Mouse (Mus musculus) left cerebral cortex, postnatal 4 days (tissue): ENCODE data around the gene Nubp2. TPM values are rescaled to one million over a fixed set of nuclear protein-coding genes. Genes with fewer than 3 reads are reported as not detected.

Experiments used
- DNase-seq: peaks from one replicate; pipeline ENCODE4 v3.0.0-alpha.2; 2022
- intact Hi-C: fragments of 180-260 bp; cut with DNase I; formaldehyde crosslinking; loops from one replicate; pipeline ENCODE4 v1.15.1; 2025
- total RNA-seq, 2 experiments: library from RNA; stranded (reverse); gene quantifications; 2 replicates each; pipeline ENCODE4 v1.2.3; 2021

Gene Nubp2
- total RNA-seq, 2 experiments from 2014 or later: 35.9 to 39.3 TPM

- no peak for DNase-seq
- intact Hi-C loops: no loop called here
Measured at GRCm38 (mm10) chr17:24861785-24862184, 24.4 kb downstream of the Nubp2 start.

GRCm38 (mm10) chr17:24860076-24860475, 26.1 kb downstream of the Nubp2 start:
- DNase-seq: no peak
- intact Hi-C loops: no loop called here

GRCm38 (mm10) chr17:24858967-24859366, 27.2 kb downstream of the Nubp2 start:
- intact Hi-C loops: no loop called here
- DNase-seq: peak; percentile 61

- intact Hi-C loops: no loop called here
- no peak for DNase-seq
Measured at GRCm38 (mm10) chr17:24857831-24858470, 28.2 kb downstream of the Nubp2 start.

GRCm38 (mm10) chr17:24856589-24856988, 29.6 kb downstream of the Nubp2 start:
- DNase-seq: no peak
- intact Hi-C loops: no loop called here

- intact Hi-C loops: no loop called here
- DNase-seq: no peak
Measured at GRCm38 (mm10) chr17:24855838-24856464, 30.2 kb downstream of the Nubp2 start.

- intact Hi-C loops: no loop called here
- DNase-seq: no peak
Measured at GRCm38 (mm10) chr17:24851381-24852125, 34.6 kb downstream of the Nubp2 start.

- no peak for DNase-seq
- intact Hi-C loops: no loop called here
Measured at GRCm38 (mm10) chr17:24850773-24851127, 35.4 kb downstream of the Nubp2 start.

- DNase-seq: peak; percentile 97
- intact Hi-C loops: no loop called here
Measured at GRCm38 (mm10) chr17:24850065-24850772, 35.9 kb downstream of the Nubp2 start, which contains the start of gene Fahd1. TSS of gene Fahd1 (minus strand) at chr17:24850364.

GRCm38 (mm10) chr17:24849733-24850064, 36.5 kb downstream of the Nubp2 start:
- DNase-seq: no peak
- intact Hi-C loops: no loop called here

- no peak for DNase-seq
- intact Hi-C loops: no loop called here
Measured at GRCm38 (mm10) chr17:24848600-24849031, 37.5 kb downstream of the Nubp2 start.

- intact Hi-C loops: no loop called here
- no peak for DNase-seq
Measured at GRCm38 (mm10) chr17:24847386-24847785, 38.8 kb downstream of the Nubp2 start.

GRCm38 (mm10) chr17:24844525-24844924, 41.6 kb downstream of the Nubp2 start:
- DNase-seq: no peak
- intact Hi-C loops: no loop called here

GRCm38 (mm10) chr17:24842631-24843030, 43.5 kb downstream of the Nubp2 start:
- intact Hi-C loops: no loop called here

GRCm38 (mm10) chr17:24841133-24841532, 45.0 kb downstream of the Nubp2 start:
- intact Hi-C loops: no loop called here

More at GRCm38 (mm10) chr17:24842631-24843030, 43.5 kb downstream of the Nubp2 start:
- DNase-seq: no peak

GRCm38 (mm10) chr17:24840341-24840740, 45.8 kb downstream of the Nubp2 start:
- intact Hi-C loops: no loop called here
- DNase-seq: no peak

More at GRCm38 (mm10) chr17:24841133-24841532, 45.0 kb downstream of the Nubp2 start:
- DNase-seq: no peak

- intact Hi-C loops: no loop called here
- DNase-seq: no peak
Measured at GRCm38 (mm10) chr17:24839842-24840241, 46.3 kb downstream of the Nubp2 start, which contains the start of gene Hagh. TSS of gene Hagh (plus strand) at chr17:24840143.
